Mouse (Mus musculus) kidney, postnatal 36 days (tissue): ENCODE results near the gene Cops9.
A peak's percentile ranks its signal among the peaks of the same experiment; 100 is the strongest.

Experiments used
- DNase-seq, 2 experiments: peaks; one replicate each; pipeline ENCODE4 v3.0.0; 2021 to 2022; ENCODE audit warnings: mixed read lengths in 2 of 2

Gene Cops9

DNA sequence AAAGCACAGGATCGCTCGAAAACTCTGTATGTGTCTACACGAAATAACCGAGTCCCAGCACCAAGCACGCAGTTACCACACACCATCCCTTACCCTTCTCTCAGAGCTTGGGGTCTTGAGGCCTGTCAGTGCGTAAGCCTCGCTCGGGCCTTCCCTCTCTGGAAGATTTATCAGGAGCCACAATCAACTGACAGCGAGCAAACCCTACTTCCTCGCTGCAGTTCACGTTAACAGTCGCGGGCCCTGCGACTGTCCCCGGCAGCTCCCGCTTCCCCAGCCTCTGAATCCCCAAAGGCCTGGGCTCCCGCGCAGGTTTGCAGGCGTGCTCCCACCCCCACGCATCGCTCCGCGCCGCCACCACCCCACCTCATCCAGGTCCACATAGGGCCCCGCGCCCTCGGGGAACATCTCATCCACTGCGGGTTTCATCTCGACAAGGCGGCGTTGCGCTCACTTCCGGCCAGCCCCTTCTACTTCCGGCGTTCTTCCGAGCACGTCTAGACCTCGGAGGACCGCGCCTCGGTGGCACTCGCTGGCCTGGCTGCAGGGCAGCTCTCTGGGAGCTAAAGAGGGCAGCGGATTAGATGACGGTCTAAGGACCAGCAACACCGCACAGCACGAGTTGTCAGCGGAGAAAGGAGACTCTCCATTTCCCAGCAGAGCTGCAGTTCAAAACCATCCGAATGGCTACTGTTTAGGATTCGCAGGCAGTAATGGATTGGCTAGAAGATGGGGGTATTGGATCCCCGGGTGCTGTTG, at the start of gene Cops9:
Cops9 (minus strand) TSS at position 472 of the 759 bp plus-strand sequence.
- peak; percentile 91 to 95 for DNase-seq

DNA sequence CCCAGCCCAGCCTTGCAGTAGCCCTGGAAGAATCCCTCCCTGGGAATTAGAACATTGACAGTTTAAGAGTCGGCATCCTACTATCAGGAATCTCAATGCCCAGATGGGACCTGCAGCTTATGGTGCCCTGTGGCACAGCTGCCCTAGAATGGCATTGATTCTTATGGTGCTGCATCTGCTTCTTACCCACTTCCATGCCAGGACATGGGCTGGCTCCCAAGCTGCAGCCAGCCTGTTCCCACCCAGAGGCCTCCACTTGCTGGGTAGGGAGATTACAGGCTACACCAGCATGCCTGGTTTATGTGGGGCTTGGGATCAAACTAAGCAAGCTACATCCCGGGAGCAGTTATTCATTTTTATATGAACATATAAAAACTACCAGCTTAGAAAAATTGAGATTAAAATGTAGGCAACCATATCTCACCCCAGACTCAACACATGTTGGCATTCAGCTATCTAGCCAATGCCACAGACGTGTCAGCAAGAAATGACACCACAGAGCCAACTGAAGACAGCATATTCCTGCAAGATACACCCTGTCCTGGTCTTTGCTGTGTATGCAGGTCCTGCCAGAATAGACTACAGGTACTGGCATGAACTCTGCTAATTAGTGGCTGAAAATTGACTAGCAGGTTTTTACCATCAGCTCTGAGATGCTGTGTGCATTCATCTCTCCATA, 49.5 kb upstream of the Cops9 start:
- DNase-seq, result no peak

DNA sequence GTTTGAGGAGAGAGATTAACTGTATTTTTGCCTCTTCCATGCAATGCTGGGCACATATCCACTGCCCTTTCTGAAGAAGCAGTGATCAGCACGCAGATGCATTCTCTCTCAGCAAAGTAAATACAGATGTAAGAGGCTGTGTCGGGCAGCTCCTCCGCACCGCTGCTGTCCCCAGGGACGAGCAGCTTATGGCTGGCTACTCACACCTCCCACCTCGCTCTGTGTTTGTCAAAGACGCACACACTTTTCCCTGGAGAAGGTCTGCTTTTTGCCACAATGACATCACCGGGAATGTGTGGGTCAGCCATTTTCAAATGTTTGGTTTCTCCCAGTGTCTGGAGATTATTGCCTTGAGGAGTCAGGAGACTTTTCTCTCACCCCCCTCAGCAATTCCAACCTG, 45.2 kb upstream of the Cops9 start:
- DNase-seq, result no peak

DNA sequence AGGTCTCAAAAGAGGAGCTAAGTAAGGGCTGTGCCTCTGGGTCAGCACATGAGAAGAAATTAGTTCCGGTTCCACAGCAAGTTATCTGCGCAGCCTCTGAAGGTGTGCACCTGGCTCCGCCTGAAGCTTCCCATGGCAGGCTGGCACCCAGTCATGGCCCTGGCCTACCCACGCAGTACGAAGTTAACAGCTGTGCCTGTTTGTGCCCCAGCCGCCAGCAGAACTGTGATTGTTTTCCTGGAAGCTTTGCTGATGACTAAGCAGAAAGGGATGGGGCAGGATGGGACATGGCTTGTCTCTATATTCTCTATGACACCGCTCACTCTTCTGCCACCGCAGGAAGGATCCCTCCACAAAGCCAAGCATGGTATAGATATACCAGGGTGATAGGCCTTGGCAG, 41.4 kb upstream of the Cops9 start:
- DNase-seq, result no peak

DNA sequence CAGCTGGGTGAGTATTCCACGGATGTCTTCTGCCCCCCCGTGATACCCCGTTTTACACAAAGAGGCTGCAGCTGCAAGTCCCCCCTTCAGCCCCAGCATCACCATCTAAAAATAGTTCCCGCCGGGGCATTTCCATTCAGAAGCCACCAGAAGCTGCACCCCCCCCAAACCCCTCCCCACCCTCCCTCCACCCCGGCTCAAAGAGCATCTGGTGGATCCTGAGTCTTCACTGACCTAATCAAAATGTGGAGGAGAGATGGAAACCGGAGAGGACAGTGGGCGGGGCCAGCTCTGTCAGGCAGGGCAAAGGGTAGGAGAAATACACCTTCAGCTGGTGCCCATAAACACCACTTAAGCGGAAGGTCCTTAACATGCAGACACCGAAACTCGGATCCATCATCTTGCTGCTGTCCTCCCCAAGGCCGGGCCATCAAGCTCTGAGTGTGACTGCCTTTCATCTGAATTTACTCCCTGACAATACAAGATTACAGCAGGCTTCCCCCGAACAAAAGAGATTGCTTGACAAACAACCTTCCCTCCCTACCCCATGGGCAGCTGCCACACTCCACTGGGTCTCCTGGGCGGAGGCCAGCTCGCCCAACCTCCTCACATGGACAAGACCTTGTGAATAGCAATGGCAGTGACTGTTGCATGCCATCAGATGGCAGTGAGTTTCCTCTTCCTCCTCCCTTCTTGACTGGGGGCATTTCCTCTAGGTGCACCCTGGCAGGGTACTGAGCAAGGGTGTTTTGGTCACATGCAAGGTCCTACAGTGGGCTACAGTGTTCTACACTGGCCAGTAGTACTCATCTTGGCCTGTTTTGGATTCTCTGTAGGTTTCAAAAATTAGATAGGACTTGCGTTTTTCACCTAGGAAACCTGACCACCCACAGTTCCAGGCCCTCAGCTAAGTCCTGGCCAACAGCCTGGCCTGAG, 39.2 kb upstream of the Cops9 start:
- peak; percentile 80 to 87 for DNase-seq

DNA sequence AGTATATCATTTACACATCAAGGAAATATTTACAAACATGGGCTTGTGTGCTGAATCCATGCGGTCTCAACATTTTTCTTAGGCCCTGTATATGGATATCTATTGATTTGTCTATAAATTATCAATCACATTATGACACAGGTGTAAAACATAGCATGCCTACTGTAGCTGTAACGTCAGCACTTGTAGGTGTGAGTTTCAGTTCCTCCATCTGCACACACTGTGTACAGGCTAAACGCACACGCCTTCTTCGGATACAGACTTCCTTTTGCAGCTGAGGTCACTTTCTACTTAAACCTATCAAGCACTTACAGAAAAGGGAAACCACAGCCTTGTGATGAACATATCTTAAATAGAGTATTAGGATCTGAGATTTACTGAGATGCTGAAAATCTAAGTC, 37.0 kb upstream of the Cops9 start:
- DNase-seq, result no peak

DNA sequence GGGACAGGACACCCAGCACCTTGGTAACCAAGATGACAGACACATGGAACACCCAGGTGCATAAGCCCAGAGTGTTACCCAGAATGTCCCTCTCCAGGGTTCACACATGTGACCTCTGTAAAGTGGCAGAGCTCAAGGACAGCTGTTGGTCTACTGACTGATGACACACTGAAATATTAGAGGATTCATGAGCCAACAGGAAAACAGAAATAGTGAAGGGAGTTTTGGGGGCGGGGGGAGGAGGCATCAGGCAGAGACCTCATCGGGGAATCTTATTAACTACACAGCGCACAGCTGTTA, 34.8 kb upstream of the Cops9 start:
- no peak for DNase-seq

DNA sequence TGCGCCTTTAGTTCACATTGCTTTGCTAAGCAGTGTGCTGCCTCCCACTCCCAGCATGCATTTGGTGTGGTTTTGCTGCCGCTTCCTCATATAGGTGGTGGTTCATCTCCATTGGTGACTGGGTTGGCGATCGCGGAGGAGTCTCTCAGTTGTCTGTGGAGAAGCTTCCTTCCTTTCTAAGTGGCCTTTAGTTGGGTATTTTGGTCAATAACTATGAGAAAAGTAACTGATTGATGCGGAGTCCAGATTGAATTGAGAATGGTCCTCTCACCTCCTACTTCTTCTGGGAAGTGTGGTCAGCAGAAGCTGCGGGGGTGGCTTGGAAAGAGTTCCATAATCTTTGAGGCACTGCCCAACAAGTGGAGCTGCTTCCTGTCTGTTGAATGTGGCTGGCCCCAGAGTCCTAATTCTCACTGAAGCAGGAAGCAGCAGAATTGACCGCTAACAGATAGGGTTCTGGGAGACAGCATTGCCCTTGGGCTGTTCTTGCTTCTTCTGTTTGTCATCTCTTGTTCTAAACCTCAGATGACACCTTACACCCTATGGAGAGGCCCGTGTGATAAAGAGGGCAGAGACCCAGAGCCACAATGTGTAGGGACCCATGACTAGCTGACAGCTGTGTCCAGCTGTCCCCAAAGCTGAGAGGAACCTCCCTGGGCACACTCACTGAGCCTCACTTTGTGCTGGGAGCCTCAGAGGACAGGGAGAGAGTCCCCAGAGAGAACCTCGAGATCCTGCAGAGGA, 34.3 kb upstream of the Cops9 start:
- no peak for DNase-seq

DNA sequence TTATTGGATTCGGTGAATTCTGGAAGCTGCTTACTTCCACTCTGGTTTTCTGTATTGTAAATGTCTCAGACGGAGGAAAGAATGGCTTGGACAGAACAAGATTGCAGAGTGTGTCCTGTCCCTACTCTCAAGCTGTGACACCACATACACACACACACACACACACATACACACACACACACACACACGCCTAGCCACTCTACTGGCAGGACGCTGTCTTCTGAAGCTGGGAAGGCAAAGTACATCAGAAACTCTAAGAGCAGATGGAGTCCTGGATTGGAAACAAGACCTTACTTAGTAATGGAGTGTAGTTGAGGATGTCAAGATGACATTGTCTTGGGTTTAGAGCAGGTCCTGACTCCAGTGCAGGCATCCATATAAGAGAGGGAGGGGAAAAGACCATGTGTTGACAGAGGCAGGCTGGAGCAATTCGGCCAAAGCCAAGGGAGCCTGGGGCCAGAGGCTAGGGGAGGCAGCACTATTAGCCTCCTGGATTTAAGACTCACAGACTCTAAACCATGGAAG, 31.5 kb upstream of the Cops9 start:
- DNase-seq, result no peak

DNA sequence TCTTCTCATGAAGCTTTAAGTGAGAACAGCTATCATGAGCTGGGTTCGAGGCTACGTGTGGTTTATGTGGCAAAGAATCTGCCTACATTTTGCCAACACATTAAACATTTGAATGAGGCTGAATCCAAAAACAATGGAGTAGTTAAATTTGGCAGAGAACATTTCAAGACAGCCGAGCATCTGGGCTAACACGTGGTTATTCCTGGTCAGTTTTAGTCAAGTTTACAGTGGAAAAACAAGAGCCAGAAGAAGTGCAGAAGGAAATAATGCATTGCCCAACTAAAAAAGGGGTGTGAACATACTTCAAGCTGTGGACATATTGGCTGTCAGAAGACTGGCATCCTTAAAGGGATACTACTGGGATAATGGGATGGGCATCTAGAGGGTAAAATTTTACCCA, 29.5 kb upstream of the Cops9 start:
- DNase-seq, result no peak

DNA sequence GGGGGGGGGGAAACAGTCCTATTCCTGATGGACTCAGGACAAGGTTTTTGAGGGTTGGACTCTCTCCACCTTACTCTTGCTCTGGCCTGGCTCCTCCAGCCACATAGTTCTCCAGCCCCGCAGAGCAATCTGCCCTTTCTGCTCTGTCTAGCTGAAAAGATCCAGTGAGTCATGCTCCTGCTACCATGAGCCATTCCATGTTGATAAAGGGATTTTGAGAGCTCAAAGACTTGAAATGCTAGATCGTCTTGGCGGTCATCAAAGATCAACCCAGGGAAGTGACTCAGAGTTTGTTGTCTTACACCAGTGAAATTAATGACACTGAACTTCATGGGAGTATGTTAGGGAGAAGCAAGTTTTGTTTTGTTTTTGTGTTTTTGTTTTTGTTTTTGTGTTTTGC, 27.6 kb upstream of the Cops9 start:
- no peak for DNase-seq

DNA sequence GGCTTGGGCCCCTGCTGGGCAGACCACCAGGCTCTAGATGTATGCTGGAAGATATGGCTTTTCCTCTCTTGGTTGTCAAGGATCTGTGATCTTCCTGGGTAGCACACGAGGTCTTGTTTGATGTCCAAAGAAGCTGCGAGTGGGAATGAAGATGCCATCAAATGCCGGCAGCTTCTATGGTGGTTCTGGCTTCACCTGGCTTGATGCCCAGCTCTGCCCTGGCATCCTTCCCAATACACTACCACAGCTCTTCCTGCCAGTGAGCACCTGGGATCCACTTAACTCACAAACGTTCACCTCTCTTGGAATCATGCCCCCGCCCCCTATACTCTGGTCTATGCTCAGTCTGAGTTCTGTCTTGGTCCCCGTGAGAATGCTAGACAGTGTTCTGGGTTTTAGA, 25.3 kb upstream of the Cops9 start:
- peak; percentile 26 to 64 for DNase-seq

DNA sequence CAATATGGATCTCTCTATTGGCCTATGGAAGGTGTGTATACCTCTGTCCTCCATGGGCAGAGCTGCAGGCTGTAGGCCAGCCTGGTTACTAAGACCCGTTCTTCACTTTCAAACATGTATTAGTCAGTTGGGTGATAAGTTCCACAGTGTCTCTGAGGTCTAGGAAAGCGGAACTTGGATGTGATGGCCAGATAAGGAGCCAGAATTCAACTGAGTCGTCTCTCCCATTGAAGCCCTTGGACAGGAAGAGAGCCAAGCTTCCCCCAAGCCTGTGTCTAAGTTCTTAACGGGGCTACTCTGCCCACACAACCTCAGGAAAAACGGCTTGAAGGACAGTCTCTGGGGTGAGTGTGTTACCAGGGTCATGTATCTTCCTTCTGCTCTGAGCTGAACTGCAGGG, 17.6 kb upstream of the Cops9 start:
- DNase-seq, result no peak

DNA sequence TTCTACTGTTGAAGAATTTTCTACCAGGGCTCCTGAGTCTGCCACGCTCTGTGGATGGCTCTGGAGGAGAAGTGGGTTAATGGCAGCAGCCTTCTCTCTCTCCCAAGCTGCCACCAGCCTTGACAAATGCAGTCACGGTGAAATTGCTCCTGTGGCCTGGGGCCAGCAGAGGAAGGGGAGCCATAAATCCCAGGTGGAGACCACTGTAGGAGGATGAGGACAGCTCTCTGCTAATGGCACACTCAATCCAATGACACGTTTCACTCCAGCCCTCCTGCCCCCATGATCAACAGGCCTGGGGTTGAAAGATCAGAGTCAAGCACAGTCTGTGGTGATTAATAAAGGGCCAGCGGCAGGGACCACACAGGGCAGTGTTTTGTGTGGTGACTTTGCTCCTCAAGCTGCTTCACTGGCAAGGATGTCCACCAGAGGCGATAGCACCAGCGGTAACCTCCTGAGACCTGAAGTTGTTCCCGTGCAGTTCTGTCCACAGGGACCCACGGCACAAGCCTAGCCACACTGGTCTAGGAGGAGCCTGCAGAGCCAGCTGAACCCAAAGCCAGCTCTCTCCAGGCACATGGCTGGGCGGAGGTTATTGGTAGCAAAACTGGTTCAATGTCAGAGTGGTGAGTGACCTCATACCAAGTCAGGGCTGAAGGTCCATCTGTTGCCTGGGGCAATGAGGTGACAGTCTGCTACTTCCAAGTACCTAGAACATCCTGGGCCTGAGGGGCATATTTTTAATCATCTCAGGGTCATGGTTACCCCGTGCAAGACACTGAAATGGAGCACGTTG, 15.4 kb upstream of the Cops9 start:
- no peak for DNase-seq

DNA sequence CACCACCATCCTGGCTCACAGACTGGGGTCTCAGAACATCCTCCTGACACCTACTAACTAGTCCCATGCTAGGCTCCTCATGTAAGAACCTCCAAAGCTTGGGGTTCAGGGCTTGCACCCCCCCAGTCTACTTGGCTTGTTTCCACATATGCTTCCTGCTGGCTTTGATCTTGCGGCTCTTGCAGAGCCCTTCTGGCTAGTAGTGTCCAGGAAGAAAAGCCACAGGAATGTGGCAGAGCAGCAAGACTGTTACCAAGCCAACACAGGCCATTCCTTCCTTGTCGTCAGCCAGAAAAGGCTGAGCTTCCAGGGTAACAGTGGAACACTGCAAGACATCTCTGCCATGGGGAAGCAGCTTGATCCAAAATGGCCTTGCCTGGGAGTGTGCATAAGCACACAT, 12.9 kb upstream of the Cops9 start:
- no peak for DNase-seq

DNA sequence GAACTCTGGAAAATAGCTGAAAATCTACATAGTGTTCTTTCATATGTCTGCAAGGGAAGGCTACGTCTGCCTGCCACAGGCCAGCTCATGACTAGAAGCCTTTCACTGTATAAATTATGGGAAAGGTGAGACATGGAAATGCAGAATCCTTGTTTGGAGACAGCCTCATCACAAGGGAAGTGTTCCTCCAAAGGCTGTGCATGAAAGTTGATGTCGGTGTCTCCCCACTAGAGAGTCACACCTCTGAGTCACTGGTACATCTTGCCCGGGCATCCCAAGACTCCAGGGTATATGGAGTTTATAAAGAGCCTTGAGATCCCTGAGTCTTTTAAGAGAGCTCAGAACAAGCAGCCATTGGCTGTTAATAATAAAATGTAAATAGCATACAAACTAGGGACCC, 11.4 kb upstream of the Cops9 start:
- no peak for DNase-seq

DNA sequence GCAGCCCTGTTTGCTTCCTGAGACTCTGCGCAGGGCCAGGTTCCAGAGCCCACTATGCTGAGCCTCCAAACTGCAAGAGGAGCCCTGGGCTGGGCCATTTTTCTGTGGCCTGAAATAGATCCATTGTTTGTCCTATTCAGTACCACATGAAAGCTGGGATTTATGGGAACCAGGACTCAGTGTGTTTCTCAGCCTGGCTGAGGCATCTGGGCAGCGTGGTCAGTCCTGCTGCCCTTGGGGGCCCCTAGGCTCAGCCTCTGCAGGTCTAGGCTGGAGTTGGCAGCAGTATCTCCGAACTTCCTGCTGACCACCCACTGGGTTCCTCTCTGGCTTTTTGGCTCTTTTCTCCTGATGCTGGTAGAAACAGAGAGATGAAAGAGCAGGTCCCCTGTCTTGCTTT, 9.7 kb upstream of the Cops9 start:
- DNase-seq, result no peak

DNA sequence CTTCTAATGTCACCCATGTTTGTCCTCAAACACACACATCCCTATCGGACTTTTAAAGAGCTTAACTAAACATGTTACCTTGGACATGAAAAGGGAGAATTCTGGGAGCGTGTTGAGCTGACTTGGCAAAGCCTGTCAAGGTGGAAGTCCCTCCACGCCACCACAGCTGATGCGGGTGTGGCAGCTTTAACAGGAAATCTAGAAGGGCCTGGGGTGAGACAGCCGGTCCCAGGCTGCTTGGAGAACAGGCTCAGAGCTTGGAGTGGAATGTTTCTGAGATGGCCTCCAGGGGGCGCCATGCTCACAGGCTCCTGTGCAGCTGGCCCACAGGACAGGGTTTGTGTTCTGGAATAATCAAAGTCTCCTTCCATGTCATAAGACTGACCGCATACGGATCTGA, 6.9 kb upstream of the Cops9 start, which contains the start of gene Otos:
Otos (minus strand) TSS at position 169 of the 400 bp plus-strand sequence.
- DNase-seq, result peak; percentile 62 to 84

DNA sequence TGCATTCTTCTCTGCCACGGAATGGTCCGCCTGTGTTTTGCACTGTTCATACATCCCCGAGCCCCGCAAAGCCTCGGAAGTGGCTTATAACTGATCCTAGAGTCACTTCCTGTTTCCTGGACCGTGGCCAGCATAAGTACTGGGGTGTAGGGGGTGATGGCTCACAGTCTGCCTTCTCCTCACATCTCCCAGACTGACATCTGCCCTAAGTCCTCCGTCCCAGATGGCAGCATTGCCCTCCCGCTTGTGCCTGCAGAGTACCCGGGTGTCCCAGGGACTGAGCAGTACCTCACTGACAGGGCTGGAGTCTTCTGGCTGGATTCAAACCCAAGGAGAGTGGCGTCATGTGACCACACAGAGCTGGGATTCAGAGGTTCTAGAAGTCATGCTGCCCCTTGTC, 6.4 kb upstream of the Cops9 start:
- DNase-seq, result peak in 1 of 2 experiments; percentile 12

DNA sequence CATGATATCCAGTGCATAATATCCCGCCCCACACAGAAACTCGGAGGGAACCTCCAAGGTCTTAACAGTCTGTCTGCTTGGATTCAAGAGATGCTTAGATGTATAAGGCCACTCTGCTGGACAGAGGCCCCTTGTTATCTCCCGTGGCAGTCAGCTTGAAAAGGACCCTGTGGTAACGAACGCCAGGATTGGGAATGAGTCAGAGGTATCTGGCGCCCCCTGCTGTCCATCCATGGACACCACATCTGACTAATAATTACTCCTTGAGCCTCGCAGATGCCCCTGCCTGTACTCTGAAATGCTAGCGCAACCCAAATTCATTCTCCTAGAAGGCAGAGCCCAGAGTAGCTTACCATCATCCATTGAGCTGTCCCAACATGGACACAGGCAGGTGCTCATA, 6.0 kb upstream of the Cops9 start:
- peak; percentile 60 to 85 for DNase-seq

DNA sequence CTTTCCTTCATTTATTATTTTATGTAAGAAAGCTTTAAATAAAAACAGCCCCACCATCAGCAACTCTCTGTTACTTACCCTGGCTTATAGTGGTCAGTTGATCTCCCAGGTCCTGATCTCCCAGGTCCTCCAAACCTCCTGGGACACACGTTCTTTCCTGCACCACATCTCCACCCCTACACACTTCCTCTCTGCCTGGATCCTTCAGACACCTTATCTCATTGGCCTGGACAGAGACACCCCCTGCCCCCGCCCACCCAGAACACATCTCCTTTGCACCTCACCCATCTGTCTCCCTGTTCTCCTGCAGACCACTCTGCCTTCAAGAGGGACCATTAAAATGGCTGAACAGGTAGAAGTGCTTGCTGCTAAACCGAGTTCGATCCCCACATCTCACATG, 5.2 kb upstream of the Cops9 start:
- DNase-seq, result no peak

DNA sequence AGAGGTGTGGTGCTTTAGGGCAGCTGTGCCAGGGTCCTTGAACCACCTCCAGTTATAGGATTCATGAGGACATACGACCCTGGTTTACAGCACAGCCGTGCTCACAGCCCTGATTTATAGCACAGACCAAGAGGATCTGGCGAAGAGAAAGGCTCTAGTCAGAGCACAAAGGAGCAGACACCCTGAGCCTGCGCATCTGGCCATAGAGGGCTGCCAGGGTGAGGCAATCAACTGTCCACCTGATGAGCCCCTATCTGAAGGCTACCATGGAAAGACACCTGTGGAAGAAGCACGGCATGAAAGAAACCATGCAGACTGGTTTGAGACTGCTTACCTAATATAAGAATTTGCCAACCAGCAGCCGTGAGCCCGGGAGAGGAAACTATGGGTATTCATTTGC, 4.8 kb upstream of the Cops9 start:
- DNase-seq, result no peak
